Mouse (Mus musculus) cerebellum, adult 2 months (tissue): ENCODE data around the gene Nbeal2. TPM values are rescaled to one million over a fixed set of nuclear protein-coding genes. Genes with fewer than 3 reads are reported as not detected.
A peak's percentile ranks its signal among the peaks of the same experiment; 100 is the strongest.

ENCODE experiments used
- DNase-seq, 2 experiments: peaks; one replicate each; pipeline ENCODE4 v3.0.0; 2021
- H3K27ac ChIP-seq: fragments of 200-500 bp; 2 replicates; pipeline ENCODE4 v1.5.1; 2012; ENCODE audit warnings: low read length, control low read depth, inconsistent platforms; ENCODE audit not compliant: insufficient read depth
- H3K27me3 ChIP-seq: fragments of 200-500 bp; 2 replicates; pipeline ENCODE4 v1.6.1; 2012; ENCODE audit warnings: inconsistent platforms, mild to moderate bottlenecking, low read length, moderate library complexity; ENCODE audit not compliant: control insufficient read depth, insufficient read depth
- H3K4me1 ChIP-seq: fragments of 200-500 bp; 2 replicates; pipeline ENCODE4 v1.6.1; 2011; ENCODE audit warnings: low read length; ENCODE audit not compliant: control insufficient read depth, insufficient read depth
- H3K4me3 ChIP-seq: fragments of 200-500 bp; replicated peaks from 2 replicates; pipeline ENCODE3; 2011; ENCODE audit warnings: mild to moderate bottlenecking, low read depth, low read length, control low read depth; ENCODE audit not compliant: insufficient read depth
- CTCF ChIP-seq: fragments of 200-500 bp; IDR thresholded peaks from 2 replicates; pipeline ENCODE4 v1.5.1; 2011; ENCODE audit warnings: low read depth, mild to moderate bottlenecking, control low read depth, low read length, moderate library complexity, borderline replicate concordance; ENCODE audit not compliant: insufficient read depth
- POLR2A ChIP-seq: fragments of 200-500 bp; IDR thresholded peaks from 2 replicates; pipeline ENCODE4 v1.6.1; 2011; ENCODE audit warnings: low read length, control low read depth, borderline replicate concordance; ENCODE audit not compliant: insufficient read depth
- WGBS: fragments of 180-500 bp; shearing (Covaris S2); methylation state at CpG from one replicate; pipeline ENCODE4 v1.1.7; 2018; 5-methylcytosine and 5-hydroxymethylcytosine counted together
- polyA plus RNA-seq: library from polyadenylated mRNA; depleted of rRNA; stranded (reverse); fragments of >200 nt; gene quantifications from 2 replicates; pipeline ENCODE4 v1.2.3, GENCODE M21; 2012

The Nbeal2 gene
- polyA plus RNA-seq, 1 experiment: 16.8 TPM

DNA sequence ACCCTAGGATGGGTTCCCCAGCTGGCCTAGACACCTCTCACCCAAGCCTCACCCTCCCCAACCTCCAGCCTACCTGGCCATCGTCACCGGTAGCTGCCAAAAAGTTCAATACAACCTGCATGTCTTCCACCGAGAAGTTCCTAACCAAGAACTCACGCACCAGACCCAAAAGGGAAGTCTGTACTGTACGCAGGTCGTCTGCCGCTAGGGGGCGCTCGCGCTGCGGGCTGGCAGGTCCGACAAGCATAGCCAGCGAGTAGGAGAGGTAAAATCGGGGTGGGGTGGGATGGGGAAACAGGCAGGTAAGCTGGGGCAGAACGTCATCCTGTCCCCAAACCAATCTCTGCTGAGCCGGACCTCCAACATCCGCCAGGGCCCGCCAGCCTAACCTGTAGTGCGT is 18.7 kb downstream of the Nbeal2 start:
- peaks cover 15% of the 10 kb centered on the region for H3K4me1 ChIP-seq
- WGBS: 13% methylated on average over 19 of the region's 19 CpGs
- DNase-seq: peak; percentile 78 to 89
- TF ChIP-seq POLR2A (no peak), CTCF (peak; percentile 92)
- H3K4me3 ChIP-seq: no peak overlapping the region
- no peaks in the 10 kb centered on the region for H3K27me3 ChIP-seq
- H3K27ac ChIP-seq: no peak overlapping the region

DNA sequence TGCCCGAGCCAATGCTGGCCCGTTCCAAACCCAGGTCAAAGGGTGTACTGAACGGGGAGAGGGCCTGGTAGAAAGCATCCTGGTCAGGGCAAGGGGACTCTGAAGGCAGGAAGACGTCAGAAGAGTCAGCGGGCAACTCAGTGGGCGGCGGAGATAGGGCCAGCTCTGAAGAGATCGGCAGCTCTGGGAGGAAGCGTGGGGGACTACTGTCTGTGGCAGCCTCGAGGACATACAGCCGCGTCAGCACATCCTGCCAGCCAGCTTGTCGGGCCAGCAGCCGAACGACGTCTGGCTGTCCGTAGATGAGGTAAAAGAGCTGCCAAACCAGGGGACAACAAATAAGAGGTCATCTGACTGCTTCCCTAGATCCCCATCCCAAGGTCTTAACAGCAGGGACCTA is 20.1 kb downstream of the Nbeal2 start:
- Histone ChIP-seq H3K27ac (no peak overlapping the region), H3K4me3 (no peak overlapping the region), H3K27me3 (no peaks in the 10 kb centered on the region), H3K4me1 (peaks cover 12% of the 10 kb centered on the region)
- 75% methylated on average over 17 of the region's 17 CpGs for WGBS
- TF ChIP-seq CTCF (no peak), POLR2A (no peak)
- no peak for DNase-seq

DNA sequence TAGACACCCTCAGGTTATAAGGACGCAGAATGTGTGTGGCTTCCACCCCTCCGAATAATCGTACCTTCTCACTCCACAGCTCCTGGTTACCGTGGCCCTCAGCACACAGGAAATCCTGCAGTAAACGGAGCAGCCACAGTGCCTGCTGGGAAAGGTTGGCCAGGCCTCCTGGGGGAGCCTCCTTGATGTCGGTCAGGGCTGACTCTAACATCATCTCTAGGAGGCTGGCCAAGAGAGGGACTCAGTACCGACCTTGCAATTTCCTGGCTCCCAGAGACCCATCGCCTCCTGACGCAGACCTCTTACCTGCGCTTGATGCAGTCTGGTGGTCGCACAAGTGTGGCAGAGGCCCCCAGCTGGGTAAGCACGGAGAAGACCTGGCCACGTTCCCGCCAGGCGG is 21.3 kb downstream of the Nbeal2 start:
- Histone ChIP-seq H3K27me3 (no peaks in the 10 kb centered on the region), H3K4me3 (no peak overlapping the region), H3K27ac (no peak overlapping the region), H3K4me1 (peaks cover under 1% of the 10 kb centered on the region; the same call in 1 of the 2 replicates)
- DNase-seq: no peak
- WGBS: 73% methylated on average over 15 of the region's 15 CpGs
- no peak for TF ChIP-seq POLR2A
- no peak for TF ChIP-seq CTCF

DNA sequence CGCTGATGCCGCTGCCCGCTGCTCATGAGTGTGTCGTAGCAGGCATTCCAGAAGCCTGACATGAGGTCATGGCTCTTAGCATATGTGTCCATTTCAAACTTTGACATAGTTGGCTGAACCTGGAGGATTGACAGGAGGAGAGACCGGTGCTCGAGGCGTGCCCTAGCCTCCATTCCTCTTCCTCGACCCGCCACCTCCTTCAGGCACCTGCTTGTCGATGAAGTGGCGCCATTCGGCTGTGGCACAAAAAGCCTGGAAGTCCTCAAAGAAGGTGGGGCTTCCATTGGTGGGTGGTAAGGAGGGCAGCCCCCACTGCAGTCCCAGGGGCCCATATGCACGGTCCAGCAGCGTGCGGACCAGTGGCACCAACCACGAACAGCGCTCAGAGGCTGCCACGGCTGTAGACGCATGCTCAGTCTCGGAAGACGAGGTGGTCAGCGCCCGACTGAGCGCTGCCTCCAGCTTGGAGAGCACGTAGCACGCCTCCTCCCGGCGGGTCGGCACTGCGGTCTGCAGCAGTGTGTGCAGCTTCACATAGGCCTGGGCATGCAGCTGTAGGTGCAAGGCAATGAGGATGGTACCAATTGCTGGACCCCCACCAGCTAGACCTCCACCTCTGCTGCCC is 22.2 kb downstream of the Nbeal2 start:
- TF ChIP-seq CTCF (no peak), POLR2A (no peak)
- Histone ChIP-seq H3K27ac (no peak overlapping the region), H3K4me1 (no peaks in the 10 kb centered on the region), H3K27me3 (no peaks in the 10 kb centered on the region), H3K4me3 (no peak overlapping the region)
- DNase-seq: no peak
- WGBS: 52% methylated on average over 30 of the region's 30 CpGs

DNA sequence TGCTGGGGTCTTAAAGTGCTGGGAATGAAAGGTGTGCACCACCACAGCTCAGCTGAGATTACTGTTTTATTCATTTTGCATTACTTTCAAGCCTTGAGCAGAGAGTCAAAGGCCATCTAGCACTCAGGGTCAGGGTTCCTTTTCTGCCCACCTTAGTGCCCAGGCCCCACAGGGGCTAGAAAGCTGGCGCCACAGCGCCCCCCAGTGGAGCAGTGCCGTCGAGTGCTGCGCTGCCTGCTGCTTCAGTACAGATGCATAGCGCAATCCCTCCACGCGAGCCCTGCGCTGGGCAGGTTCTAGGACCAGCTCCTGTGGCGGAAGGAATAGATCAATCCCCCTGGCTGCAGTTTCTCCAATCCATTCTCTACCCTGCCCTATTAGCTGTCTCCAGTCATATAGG is 22.8 kb downstream of the Nbeal2 start:
- Histone ChIP-seq H3K27me3 (no peaks in the 10 kb centered on the region), H3K4me1 (no peaks in the 10 kb centered on the region), H3K27ac (no peak overlapping the region), H3K4me3 (no peak overlapping the region)
- peak in 1 of 2 experiments; percentile 50 for DNase-seq
- TF ChIP-seq POLR2A (no peak), CTCF (peak; percentile 54)
- WGBS: 39% methylated on average over 10 of the region's 10 CpGs

DNA sequence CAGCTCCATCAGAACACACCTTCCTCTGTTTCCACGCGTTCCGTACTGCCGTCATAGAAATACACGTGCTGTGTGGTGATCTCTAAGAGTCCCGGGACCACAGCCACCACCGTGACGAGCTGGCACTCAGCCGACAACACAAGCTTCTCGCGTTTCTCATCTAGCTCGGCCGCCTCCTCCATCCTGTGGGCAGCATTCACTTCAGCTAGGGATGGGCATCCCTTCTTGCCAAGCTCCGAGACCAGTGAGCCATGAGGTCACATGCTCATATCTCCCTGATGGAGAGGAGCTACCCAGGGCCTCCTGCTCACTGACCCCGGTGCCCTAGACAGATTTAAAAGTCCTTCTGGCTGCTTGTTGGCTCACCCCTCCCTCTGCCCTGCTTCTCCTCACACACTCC is 23.8 kb downstream of the Nbeal2 start:
- DNase-seq: no peak
- Histone ChIP-seq H3K27me3 (no peaks in the 10 kb centered on the region), H3K4me1 (peaks cover 2% of the 10 kb centered on the region; the same call in 1 of the 2 replicates), H3K4me3 (no peak overlapping the region), H3K27ac (no peak overlapping the region)
- WGBS: 31% methylated on average over 15 of the region's 15 CpGs
- TF ChIP-seq CTCF (no peak), POLR2A (no peak)

DNA sequence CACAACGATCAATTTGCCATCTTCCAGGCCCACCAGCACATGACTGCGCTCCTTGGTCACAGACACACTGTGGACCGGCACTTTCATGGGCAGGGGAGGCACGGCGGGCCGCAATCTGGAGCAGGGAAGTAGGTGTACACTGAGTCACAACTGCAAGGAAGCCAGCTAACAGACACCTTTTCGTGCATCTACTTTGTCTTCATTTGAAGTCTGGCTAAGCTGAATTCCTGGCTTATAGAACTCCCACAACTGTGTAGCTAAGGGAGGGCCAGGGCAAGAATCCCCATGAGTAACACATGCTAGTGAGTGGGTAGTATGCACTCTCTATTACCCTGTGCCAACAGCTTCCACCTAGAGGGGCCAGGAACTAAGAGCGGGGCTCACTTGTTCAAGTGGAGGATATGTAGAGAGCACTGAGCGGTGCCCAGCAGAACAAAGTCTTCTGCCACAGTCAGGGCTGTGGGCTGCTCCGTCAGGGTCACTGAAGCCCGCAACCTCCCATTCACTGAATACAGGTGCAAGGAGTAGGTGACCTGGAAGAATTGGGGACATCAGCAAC is 28.5 kb downstream of the Nbeal2 start:
- TF ChIP-seq POLR2A (no peak), CTCF (no peak)
- DNase-seq: no peak
- Histone ChIP-seq H3K27me3 (no peaks in the 10 kb centered on the region), H3K27ac (peak overlapping the region; percentile 55; the same call in 1 of the 2 replicates), H3K4me3 (peak overlapping the region; percentile 85), H3K4me1 (peaks cover 3% of the 10 kb centered on the region; the same call in 1 of the 2 replicates)
- WGBS: 68% methylated on average over 11 of the region's 11 CpGs
